Mouse (Mus musculus): ENCODE data around the gene Mybph.

DNA sequence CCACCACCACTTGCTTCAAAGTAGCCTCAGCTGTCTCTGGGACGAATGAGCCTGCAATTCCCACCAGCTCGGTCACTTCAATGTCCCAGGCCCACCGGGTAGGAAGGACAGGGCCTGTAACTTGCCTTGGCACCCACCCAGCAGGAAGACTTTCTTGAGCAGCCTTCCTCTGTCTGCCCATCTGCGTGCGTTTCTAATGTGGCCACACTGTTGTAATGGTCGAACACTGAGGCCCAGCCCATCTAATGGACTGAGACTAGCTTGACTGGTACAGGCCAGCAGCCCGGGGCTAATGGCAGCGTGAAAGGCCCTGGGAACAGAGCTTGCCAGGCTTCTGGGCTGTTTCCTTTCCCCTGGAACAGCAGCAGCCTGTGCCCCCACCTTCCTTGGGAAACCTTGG is 39.1 kb downstream of the Mybph start:
- TF ChIP-seq POLR2A (IDR thresholded peaks at IDR 0.05; ENCODE audit: control insufficient read depth in 1 of 2, insufficient read depth in 1 of 2, low read depth in 1 of 2, low read length in 2 of 2, poor library complexity in 1 of 2) (no peak), CTCF (IDR thresholded peaks at IDR 0.05 in 2 of 3, conservative IDR thresholded peaks at IDR 0.05 in 1 of 3; ENCODE audit: control insufficient read depth in 1 of 3, insufficient read depth in 1 of 3, low read depth in 2 of 3, low read length in 3 of 3, poor library complexity in 1 of 3, severe bottlenecking in 1 of 3) (no peak), TBP (IDR thresholded peaks at IDR 0.05; ENCODE audit: low read depth, low read length) (no peak), MAFK (IDR thresholded peaks at IDR 0.05; ENCODE audit: borderline replicate concordance, low read depth, low read length) (no peak), UBTF (IDR thresholded peaks at IDR 0.05; ENCODE audit: borderline replicate concordance, insufficient read depth, low read depth, low read length) (no peak), ETS1 (IDR thresholded peaks at IDR 0.05; ENCODE audit: low read depth, low read length) (no peak), POLR2AphosphoS5 (IDR thresholded peaks at IDR 0.05; ENCODE audit: borderline replicate concordance, low read depth, low read length) (no peak), ZKSCAN1 (IDR thresholded peaks at IDR 0.05; ENCODE audit: low read depth, low read length) (no peak), NELFE (IDR thresholded peaks at IDR 0.05; ENCODE audit: low read depth, low read length) (no peak), CHD2 (IDR thresholded peaks at IDR 0.05; ENCODE audit: low read length) (no peak), HCFC1 (IDR thresholded peaks at IDR 0.05; ENCODE audit: low read depth, low read length) (no peak)
